Mouse (Mus musculus) urinary bladder, postnatal 36 days (tissue): Measurements from ENCODE around the gene Adprm.
A peak's percentile ranks its signal among the peaks of the same experiment; 100 is the strongest.
"Not testable (repeated sequence)": the region's sequence is repeated elsewhere in the genome, so short reads cannot be mapped to it uniquely, and the experiment has no call there.

Experiments
- DNase-seq, 2 experiments: peaks; one replicate each; pipeline ENCODE4 v3.0.0; 2022; ENCODE audit warnings: low spot score in 2 of 2, mixed read lengths in 1 of 2

The Adprm gene

GRCm38 (mm10) chr11:67023802-67024340 lies 28.5 kb downstream of the Adprm start:
- DNase-seq: no peak

DNA sequence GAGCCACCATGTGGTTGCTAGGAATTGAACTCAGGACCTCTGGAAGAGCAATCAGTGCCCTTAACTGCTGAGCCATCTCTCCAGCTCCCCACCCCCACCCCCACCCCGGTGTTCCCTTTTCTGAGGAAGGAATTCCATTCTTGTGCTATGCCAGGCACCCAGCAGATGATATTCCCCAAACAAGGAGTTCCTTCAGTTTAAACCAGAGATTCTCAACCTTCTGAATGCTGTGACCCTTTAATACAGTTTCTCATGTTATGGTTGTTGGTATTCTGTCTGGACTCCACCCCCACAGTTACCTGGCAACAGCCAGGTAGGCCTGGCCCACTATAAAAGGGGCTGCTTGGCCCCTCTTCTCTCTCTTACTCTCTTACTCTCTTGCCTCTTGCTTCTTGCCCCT lies 29.2 kb downstream of the Adprm start:
- not testable (repeated sequence) for DNase-seq

DNA sequence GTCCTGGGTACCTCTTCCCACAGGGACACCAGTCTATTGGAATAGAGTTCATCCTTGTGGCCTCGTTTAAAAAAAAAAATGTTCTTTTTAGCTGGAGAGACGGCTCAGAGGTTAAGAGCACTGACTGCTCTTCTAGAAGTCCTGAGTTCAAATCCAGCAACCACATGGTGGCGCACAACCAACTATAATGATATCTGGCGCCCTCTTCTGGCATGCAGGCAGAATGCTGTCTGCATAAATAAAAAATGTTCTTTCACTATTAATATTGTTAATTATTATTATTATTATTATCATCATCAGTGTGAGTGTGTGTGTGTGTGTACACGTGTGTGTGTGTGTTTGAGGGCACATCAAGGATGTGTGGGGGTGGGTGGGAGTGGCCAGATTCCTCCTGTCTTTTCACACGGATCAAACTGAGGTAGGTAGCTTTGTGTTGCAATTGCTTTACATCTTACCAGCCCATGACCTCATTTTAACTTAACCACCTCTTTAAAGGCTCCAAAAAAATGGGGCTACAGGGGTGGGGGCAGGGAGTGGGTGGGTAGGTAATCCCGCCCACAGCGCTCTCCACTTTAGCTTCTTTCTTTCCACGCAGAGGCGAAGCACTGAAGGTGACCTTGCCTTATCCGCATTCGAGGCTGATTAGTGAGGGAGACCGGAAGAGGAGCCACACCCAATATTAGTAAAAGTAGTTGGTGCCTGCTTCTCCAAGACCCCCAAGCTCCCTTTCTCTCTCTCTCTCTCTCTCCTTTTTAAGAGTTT lies 29.9 kb downstream of the Adprm start:
- DNase-seq: no peak

DNA sequence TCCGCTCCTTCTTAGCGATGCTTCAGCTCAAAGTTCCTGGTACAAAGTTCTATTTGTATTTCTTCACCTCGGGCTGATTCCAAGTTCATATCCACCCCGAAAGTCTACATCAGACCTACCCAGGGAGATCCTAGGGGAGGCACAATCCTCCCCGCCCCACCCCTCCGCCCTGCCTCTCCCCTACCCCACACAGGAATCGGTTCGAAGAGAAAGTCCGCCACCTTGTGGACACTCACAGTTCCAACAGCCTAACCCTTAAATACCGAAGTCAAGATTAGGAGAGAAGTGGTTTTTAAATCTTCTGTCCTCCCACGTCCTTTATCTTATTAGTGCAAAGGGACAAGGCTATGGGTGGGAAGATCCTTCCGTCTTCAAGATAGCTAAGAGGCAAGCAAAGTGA lies 31.4 kb downstream of the Adprm start:
- DNase-seq: peak; percentile 61 to 62

- no peak for DNase-seq
These were observed 32.5 kb downstream of the Adprm start for GRCm38 (mm10) chr11:67019711-67020475.

DNA sequence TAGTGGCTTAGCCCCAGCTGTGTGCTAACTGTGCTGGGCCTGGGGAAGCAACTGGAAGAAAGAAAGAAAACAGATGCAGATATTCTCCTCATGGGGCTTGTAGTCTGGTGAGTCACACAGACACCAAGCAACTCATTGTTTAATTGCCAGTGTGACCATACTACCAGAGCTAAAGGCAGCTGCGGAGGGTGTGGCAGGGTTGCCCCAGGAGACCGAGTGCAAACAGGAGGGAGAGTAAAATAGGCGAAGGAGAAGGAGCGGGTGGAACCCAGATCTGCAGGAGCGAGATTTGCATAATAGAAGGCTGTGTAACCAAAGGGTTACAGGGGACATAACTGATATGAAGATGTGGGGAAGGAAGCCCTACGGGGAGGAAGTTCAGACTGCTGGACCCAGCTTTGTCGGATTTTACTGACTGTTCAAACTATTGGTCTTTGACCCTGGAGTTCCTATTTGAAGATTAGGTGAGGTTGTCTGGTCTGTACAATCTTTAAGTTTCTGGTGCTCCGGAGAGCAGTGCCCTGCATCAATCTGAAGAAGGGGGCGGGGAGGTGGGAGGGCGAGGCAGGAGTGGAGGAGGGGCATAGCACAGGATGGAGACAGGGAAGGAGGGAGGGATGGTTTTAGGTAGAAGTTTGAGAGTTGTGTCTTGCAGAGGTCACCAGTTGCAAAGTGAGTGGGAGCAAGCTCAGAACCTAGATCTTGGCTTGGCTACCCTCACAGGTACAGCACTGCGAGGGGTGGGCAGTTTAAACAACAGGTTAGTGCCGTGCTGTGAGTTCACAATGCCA lies 34.4 kb downstream of the Adprm start:
- peak; percentile 53 to 55 for DNase-seq

- no peak for DNase-seq
These were observed 40.8 kb downstream of the Adprm start for GRCm38 (mm10) chr11:67011635-67012034.

- DNase-seq: no peak
These were observed 42.0 kb downstream of the Adprm start for GRCm38 (mm10) chr11:67010430-67010829.

- no peak for DNase-seq
These were observed 43.9 kb downstream of the Adprm start for GRCm38 (mm10) chr11:67008528-67008927.

DNA sequence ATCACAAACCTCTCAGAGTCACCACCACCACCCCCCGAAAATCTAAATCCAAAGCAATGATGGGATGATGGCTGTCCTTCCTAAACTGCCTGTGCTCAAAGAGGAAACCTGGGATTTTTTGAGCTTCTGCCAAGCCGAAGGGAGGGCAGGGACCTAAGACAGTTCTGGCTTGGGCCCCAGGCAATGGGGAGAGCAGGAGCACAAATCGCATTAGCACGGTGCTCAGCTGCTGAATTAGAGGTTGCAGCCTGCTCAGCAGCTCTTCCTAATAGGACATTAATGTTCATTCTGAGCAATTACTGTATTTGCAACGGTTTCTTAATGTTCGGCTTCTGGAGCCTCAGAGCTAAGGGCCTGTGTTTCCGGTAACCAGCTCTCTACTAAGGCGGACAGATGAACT lies 44.4 kb downstream of the Adprm start:
- DNase-seq: no peak

DNA sequence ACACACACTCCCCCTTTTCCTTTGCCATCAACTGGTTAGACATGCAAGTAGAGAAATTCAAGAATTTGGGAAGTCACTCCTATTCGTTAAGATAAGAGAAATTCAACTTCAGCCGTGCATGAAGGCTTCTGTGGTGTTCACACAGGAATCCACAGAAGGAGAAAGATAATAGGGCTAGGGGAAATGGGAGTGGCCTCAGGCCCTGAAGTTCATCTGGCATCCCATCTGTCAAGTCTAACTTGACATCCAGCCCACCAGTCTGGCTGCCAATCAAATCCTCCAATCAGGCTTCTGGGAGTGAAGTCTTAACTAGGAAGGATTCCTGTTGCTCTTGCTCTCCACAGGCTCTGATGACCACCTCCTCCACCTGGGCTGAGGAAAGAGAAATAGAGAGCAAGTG lies 49.5 kb downstream of the Adprm start:
- no peak for DNase-seq

DNA sequence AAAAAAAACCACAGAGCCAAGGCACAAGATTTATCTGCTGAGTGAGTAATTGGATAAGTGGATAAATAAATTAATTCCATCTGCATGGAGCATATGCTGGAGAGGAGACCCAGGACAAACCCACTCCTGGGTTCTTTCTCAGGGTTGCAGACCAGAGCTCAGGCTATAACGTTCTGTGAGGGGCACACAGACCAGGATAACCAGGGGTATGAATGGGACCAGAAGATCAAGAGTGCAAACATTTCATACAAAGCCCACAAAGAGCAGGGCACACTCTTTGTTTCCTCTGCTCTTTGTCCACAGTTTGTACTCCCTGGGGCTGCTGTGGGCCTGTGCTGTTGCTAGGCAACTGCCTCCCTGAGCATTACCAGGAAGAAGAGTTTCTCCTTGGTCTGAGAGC lies 50.7 kb downstream of the Adprm start:
- DNase-seq: no peak

DNA sequence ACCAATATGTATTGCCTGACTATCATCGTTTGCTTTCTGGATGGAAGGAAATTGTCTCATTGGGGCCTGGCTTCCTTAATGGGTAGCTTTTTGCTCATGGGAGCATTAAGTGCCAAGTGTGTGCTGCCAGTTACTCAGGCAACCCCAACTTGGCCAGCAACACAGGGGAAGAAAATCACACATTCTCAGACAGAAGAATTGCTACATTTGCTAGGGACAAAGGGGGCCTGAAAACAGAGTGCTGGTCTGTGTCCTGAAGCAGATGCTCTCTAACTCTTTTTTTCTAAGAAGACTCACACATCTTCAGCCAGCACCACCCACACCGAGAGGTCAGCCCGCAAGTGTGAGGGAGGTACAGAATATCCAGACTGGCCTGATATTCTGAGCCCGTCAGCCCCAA lies 51.7 kb downstream of the Adprm start:
- no peak for DNase-seq

DNA sequence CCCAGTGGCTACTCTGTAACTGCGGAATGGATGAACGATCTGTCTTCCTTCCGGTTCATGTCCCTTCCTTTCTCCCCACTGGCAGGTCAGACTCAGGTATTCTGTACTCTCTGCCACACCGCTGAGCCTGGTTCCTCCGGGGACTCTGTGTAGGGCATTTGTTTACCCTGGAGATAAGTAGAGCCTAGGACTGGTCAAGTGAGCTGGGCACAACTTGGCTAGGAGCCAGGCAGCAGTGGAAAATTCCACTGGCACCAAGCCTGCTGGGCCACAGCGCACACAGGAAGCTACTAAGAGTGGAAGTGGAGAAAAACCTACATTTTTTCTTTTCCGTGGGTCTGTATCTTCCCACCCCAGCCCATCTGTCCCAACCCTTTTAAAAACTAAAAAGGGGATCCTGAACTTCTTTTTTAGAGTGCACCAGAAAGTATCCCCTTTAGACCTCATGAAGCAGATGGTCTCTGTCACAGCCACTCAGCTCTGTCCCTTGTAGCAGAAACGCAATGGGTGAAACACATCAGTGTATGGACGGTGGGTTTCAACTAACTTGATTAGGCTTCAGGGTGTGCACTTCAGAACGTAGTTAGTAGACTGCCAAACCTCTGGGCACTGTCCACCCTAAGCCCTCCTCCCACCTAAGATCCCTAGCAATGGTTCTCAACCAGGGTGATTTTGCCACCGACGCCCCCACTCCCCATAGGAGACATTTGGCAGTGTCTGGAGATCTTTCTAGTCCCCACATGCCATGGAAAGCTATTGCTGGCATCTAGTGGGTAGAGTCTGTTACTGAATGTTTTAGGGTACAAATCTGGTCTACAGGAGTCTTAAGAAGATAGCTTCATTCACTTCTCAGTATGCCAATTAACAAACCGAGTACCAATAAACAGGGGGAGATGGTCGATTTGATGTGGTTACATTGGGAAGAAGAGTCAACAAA lies 53.7 kb downstream of the Adprm start:
- peak; percentile 89 to 90 for DNase-seq

DNA sequence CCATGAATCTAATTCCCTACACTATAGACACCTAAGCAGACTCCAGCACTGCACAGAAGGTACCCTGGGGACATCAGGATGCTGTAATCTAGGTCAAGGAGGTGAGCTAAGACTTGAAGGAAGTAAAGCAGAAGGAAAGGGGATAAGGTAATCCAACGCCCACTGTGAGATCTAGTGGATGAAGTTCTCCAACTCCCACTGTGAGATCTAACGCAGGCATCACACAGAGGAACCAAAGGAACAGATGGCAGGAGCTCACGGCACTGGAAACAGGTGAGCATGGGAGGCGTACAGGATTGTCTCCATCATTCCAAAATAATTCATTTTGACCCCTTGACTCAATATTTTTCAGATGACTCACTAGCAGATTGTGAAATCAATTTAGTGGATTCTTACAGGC lies 55.9 kb downstream of the Adprm start:
- DNase-seq: no peak

- DNase-seq: no peak
These were observed 58.7 kb downstream of the Adprm start for GRCm38 (mm10) chr11:66993674-66994073.

DNA sequence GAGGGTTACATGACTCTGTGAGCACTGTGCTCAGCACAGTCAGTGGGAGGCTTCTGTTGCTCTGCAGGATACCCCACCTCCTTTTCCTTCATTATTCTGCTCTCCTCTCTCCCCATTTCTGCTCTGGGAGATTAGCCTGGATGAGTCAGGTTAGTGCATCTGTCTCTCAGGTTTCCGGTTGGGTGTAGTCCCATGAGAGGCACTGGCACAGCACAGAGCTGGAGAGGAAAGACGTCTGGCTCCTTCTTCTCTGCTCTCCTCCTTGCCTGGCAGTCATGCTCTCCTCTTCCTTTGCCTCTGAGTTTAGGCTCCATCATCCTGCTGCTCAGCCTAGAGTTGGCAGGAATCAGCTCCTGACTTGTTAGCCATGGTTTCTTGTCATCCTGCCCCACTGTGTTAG lies 60.2 kb downstream of the Adprm start:
- no peak for DNase-seq
